Mouse (Mus musculus) liver, postnatal 0 days (tissue): ENCODE results near the gene Otulinl.

Source experiments
- CTCF ChIP-seq: sonication (generic); IDR thresholded peaks from 2 replicates; pipeline ENCODE4 v1.5.1; 2016; ENCODE audit warnings: antibody characterized with exemption, low read depth
- EP300 ChIP-seq: IDR thresholded peaks from 2 replicates; pipeline ENCODE4 v1.6.1; 2016; ENCODE audit warnings: antibody characterized with exemption, low read depth, mild to moderate bottlenecking

GRCm38 (mm10) chr15:27668557-27668956 lies 12.8 kb downstream of the Otulinl start:
- no peak for TF ChIP-seq CTCF
- TF ChIP-seq EP300: no peak
